Mouse (Mus musculus): ENCODE results near the gene Sorcs1. TPM values are rescaled to one million over a fixed set of nuclear protein-coding genes. Genes with fewer than 3 reads are reported as not detected.

Sorcs1 gene
- polyA plus RNA-seq, 1 experiment from 2014 or later: 2.7 TPM

DNA sequence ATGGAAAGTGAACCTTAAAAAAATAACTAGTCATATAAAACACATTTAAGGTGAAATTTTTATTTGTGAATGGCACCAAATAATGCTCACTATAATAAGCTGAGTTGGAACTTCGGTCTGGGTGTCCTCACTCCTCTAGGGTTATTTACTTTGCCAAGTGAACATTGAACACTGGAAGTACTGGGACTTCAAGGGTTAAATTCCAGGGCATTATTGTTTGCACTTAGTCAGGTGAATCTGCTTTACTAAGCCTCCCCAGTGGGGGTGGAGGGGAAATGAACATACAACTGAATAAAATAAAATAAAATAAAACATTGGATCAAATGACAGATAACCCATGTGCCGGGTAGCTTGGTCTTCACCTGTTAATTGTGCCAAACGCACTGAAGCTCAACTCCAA, 347.3 kb downstream of the Sorcs1 start:
- H3K4me2 ChIP-seq (replicated peaks; ENCODE audit: low read depth, low read length): no peak overlapping the region
- 55% methylated on average over 3 of the region's 3 CpGs for WGBS
- no peak overlapping the region for H3K27ac ChIP-seq (ENCODE audit: low read length)
- H3K36me3 ChIP-seq (ENCODE audit: insufficient read depth, low read length): no peaks in the 10 kb centered on the region
- no peaks in the 10 kb centered on the region for H3K4me1 ChIP-seq (ENCODE audit: insufficient read depth, low read length)
- no peak overlapping the region for H3K9ac ChIP-seq (replicated peaks; ENCODE audit: low read length)
- H3K4me3 ChIP-seq (ENCODE audit: low read length): no peak overlapping the region
- no peaks in the 10 kb centered on the region for H3K27me3 ChIP-seq (ENCODE audit: insufficient read depth, low read length)
- ATAC-seq (ENCODE audit: low FRiP score, low TSS enrichment): no peak
- H3K9me3 ChIP-seq (ENCODE audit: low read length): no peaks in the 10 kb centered on the region

DNA sequence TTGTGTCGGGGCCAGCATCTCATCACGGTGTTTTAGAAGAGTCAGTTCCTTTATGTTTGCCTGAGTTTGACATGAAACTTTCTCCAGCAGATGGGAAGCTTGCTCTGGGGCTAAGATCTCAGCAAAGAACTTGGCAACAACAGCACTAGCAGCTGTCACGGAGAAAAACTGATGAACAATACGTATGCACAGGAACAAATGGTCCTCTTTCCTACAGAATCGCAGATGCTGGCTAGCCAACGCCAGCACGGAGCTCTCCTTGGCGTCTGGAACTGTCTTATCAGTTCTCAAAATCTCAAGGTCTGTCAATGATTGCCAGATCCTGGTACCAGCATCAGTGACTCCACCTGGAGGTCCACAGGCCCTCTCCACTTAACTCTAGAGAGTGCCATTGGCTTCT, 350.6 kb downstream of the Sorcs1 start:
- H3K36me3 ChIP-seq (ENCODE audit: insufficient read depth, low read length): no peaks in the 10 kb centered on the region
- H3K27me3 ChIP-seq (ENCODE audit: insufficient read depth, low read length): no peaks in the 10 kb centered on the region
- H3K4me2 ChIP-seq (replicated peaks; ENCODE audit: low read depth, low read length): no peak overlapping the region
- no peak overlapping the region for H3K9ac ChIP-seq (replicated peaks; ENCODE audit: low read length)
- H3K9me3 ChIP-seq (ENCODE audit: low read length): no peaks in the 10 kb centered on the region
- 71% methylated on average over 8 of the region's 8 CpGs for WGBS
- no peak overlapping the region for H3K27ac ChIP-seq (ENCODE audit: low read length)
- no peak overlapping the region for H3K4me3 ChIP-seq (ENCODE audit: low read length)
- no peaks in the 10 kb centered on the region for H3K4me1 ChIP-seq (ENCODE audit: insufficient read depth, low read length)
- no peak for ATAC-seq (ENCODE audit: low FRiP score, low TSS enrichment)

DNA sequence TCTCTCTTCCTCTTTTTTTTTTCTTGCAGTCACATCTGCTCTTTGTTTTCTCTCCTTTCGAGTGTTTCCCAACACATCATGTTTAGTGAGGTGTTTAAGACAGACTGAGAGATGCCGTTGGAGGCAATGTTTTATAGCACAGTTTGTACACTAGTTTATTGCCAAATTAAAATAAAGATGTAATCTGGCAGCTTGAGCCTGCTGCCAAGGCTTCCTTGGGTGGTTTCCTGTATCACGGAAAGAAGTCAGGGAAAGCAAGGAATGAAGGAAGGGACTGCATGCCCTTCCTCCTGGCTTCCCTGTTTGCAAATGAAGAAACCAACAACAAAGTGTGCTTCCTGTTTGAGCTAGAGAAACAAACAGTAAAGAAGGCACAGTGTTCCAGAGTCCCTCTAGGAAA, 352.3 kb downstream of the Sorcs1 start:
- H3K4me3 ChIP-seq (ENCODE audit: low read length): no peak overlapping the region
- no peak for ATAC-seq (ENCODE audit: low FRiP score, low TSS enrichment)
- H3K4me2 ChIP-seq (replicated peaks; ENCODE audit: low read depth, low read length): no peak overlapping the region
- no peaks in the 10 kb centered on the region for H3K36me3 ChIP-seq (ENCODE audit: insufficient read depth, low read length)
- H3K9me3 ChIP-seq (ENCODE audit: low read length): no peaks in the 10 kb centered on the region
- no peaks in the 10 kb centered on the region for H3K4me1 ChIP-seq (ENCODE audit: insufficient read depth, low read length)
- WGBS: 28% methylated on average over 3 of the region's 3 CpGs
- H3K27ac ChIP-seq (ENCODE audit: low read length): no peak overlapping the region
- H3K27me3 ChIP-seq (ENCODE audit: insufficient read depth, low read length): no peaks in the 10 kb centered on the region
- H3K9ac ChIP-seq (replicated peaks; ENCODE audit: low read length): no peak overlapping the region

DNA sequence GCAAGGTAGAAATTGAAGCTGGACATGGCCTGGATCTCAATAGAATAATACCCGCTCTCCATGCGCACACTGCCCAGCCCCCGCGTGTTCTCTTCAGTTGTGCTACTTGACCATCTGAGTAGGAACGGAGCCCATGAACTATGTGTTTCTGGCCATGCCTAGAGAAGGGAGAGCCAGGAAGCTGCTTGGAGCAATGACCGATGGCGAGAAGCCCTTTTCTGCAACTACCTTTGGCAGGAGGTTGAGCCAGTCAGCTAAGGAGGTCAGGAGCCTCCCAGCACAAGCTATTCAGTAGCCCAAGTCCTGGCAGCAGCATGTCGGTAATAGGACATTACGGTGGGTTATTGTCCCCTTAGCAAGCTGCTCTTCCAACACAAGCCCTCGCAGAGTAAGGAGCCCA, 352.8 kb downstream of the Sorcs1 start:
- no peak for ATAC-seq (ENCODE audit: low FRiP score, low TSS enrichment)
- H3K4me3 ChIP-seq (ENCODE audit: low read length): no peak overlapping the region
- no peaks in the 10 kb centered on the region for H3K4me1 ChIP-seq (ENCODE audit: insufficient read depth, low read length)
- no peak overlapping the region for H3K4me2 ChIP-seq (replicated peaks; ENCODE audit: low read depth, low read length)
- H3K27me3 ChIP-seq (ENCODE audit: insufficient read depth, low read length): no peaks in the 10 kb centered on the region
- WGBS: 81% methylated on average over 10 of the region's 10 CpGs
- no peaks in the 10 kb centered on the region for H3K36me3 ChIP-seq (ENCODE audit: insufficient read depth, low read length)
- no peak overlapping the region for H3K27ac ChIP-seq (ENCODE audit: low read length)
- no peaks in the 10 kb centered on the region for H3K9me3 ChIP-seq (ENCODE audit: low read length)
- no peak overlapping the region for H3K9ac ChIP-seq (replicated peaks; ENCODE audit: low read length)

DNA sequence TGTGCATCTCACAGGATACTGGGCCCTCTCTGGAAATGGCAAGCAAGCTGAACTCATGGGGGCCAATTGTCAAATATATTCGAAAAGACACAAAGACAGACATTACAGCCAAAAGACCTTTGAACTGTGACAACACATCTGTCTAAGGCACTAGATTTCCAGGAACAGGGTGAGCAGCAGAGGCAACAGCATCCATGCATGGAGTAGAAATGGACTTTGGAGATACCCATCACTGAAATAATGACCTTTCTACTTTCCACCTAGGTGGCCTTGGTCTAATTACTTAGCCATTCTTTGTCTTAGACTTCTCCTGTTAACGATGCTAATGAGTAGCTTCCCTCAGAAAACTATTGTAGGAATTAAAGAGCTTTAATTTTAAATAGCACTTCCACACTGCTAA, 371.4 kb downstream of the Sorcs1 start:
- H3K9me3 ChIP-seq (ENCODE audit: low read length): no peaks in the 10 kb centered on the region
- H3K9ac ChIP-seq (replicated peaks; ENCODE audit: low read length): no peak overlapping the region
- H3K4me3 ChIP-seq (ENCODE audit: low read length): no peak overlapping the region
- H3K36me3 ChIP-seq (ENCODE audit: insufficient read depth, low read length): no peaks in the 10 kb centered on the region
- no peaks in the 10 kb centered on the region for H3K27me3 ChIP-seq (ENCODE audit: insufficient read depth, low read length)
- 70% methylated on average over 2 of the region's 2 CpGs for WGBS
- H3K4me2 ChIP-seq (replicated peaks; ENCODE audit: low read depth, low read length): no peak overlapping the region
- ATAC-seq (ENCODE audit: low FRiP score, low TSS enrichment): no peak
- H3K27ac ChIP-seq (ENCODE audit: low read length): no peak overlapping the region
- no peaks in the 10 kb centered on the region for H3K4me1 ChIP-seq (ENCODE audit: insufficient read depth, low read length)

DNA sequence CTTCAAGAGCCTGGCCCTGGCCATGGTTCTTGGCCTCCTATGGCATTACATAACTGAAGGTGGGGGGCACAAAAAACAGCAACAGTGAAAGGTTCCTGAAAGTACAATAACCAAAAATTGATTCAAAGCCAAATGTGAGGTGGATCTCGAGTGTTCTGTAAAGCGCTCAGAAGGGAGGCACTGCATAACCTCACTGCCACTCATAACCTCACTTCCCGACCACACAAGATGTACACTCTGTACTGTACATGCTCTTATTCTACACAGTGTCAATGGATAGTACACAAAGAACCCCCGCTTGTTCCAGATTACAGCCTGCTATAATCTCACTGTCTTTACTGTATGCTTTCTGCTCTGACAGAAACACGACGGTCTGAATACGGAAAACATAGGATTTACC, 384.2 kb downstream of the Sorcs1 start:
- WGBS: 86% methylated on average over 7 of the region's 7 CpGs
- Histone ChIP-seq H3K36me3 (ENCODE audit: insufficient read depth, low read length) (no peaks in the 10 kb centered on the region), H3K4me1 (ENCODE audit: insufficient read depth, low read length) (no peaks in the 10 kb centered on the region), H3K4me3 (ENCODE audit: low read length) (no peak overlapping the region), H3K27me3 (ENCODE audit: insufficient read depth, low read length) (no peaks in the 10 kb centered on the region), H3K4me2 (replicated peaks; ENCODE audit: low read depth, low read length) (no peak overlapping the region), H3K9ac (replicated peaks; ENCODE audit: low read length) (no peak overlapping the region), H3K9me3 (ENCODE audit: low read length) (no peaks in the 10 kb centered on the region), H3K27ac (ENCODE audit: low read length) (no peak overlapping the region)
- no peak for ATAC-seq (ENCODE audit: low FRiP score, low TSS enrichment)

DNA sequence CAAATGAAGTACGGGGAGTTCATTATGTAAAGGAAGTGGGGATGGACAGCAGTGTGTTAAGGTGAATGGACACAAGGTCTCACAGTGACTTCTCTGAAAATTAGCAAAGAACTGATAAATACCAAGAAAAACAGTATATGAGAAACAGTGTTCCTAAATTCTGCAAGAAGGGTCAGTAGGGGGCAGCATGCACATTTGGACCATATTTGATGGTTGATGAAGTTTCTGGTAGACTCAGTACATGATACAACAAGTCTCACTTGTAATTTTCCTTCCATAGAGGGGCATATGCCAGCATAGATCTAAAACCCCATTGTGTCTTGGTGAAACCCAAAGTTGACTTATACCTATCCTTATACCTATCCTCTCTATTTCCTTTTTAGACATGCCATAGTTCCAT, 414.0 kb downstream of the Sorcs1 start:
- WGBS: 68% methylated on average over 1 of the region's 1 CpGs
- Histone ChIP-seq H3K4me2 (replicated peaks; ENCODE audit: low read depth, low read length) (no peak overlapping the region), H3K27ac (ENCODE audit: low read length) (no peak overlapping the region), H3K9me3 (ENCODE audit: low read length) (no peaks in the 10 kb centered on the region), H3K4me1 (ENCODE audit: insufficient read depth, low read length) (no peaks in the 10 kb centered on the region), H3K4me3 (ENCODE audit: low read length) (no peak overlapping the region), H3K36me3 (ENCODE audit: insufficient read depth, low read length) (no peaks in the 10 kb centered on the region), H3K9ac (replicated peaks; ENCODE audit: low read length) (no peak overlapping the region), H3K27me3 (ENCODE audit: insufficient read depth, low read length) (no peaks in the 10 kb centered on the region)
- no peak for ATAC-seq (ENCODE audit: low FRiP score, low TSS enrichment)

DNA sequence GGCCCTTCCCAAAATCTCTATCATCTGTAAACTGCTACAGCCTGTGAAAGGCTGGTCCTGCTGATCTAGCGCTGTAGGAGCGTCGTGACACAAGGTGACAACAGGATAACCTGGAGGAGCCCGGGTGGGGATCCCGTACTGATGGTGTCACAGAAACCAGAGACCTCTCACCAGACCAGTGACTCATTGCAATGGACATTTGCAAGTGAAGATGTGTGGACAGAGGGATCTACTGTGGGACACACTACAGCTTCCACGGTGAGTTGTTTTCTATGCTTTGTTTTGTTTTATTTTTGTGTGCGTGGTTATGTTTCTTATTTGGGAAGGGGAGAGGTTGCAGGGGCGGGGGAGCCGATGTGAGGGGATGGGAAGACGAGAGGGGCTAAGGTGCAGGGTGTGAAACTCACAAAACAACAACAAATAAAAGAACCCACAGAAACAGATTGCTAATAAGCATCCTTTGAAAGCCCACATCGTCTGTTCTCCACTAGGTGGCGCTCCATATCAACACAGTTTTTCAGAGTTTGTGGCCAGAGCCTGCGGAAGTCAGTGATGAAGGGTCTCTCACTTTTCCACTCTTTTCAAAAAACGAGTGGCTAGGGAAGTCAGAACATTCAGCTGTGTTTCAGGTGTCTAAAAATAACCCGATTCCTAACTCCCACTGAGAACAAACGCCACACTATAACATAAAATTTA, 419.6 kb downstream of the Sorcs1 start:
- Histone ChIP-seq H3K36me3 (ENCODE audit: insufficient read depth, low read length) (no peaks in the 10 kb centered on the region), H3K27me3 (ENCODE audit: insufficient read depth, low read length) (no peaks in the 10 kb centered on the region), H3K4me1 (ENCODE audit: insufficient read depth, low read length) (no peaks in the 10 kb centered on the region), H3K9me3 (ENCODE audit: low read length) (no peaks in the 10 kb centered on the region), H3K27ac (ENCODE audit: low read length) (no peak overlapping the region), H3K9ac (replicated peaks; ENCODE audit: low read length) (no peak overlapping the region), H3K4me3 (ENCODE audit: low read length) (no peak overlapping the region), H3K4me2 (replicated peaks; ENCODE audit: low read depth, low read length) (no peak overlapping the region)
- no peak; the same call in 1 of the 2 replicates for ATAC-seq (ENCODE audit: low FRiP score, low TSS enrichment)
- 38% methylated on average over 16 of the region's 16 CpGs for WGBS

DNA sequence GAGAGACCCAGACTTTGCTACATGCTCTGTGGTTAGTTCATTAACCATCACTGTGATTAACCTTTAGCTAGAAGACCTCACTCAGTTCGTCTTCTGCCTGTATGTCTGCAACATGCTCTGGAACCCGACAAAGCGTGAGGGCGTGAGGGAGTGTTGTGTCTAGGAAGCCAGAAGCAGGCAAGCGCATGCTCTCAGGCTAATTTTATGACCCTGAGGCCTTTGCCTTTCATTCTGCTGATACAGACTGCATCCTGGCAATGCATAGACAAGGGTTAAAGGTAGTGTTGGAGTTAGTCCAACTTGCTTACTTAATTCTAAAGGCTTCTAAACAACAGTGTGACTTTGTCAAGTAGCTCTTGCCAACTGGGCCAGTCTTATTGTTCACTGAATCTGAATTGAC, 458.0 kb downstream of the Sorcs1 start:
- Histone ChIP-seq H3K4me3 (ENCODE audit: low read length) (no peak overlapping the region), H3K4me2 (replicated peaks; ENCODE audit: low read depth, low read length) (no peak overlapping the region), H3K9ac (replicated peaks; ENCODE audit: low read length) (no peak overlapping the region), H3K4me1 (ENCODE audit: insufficient read depth, low read length) (no peaks in the 10 kb centered on the region), H3K27ac (ENCODE audit: low read length) (no peak overlapping the region), H3K9me3 (ENCODE audit: low read length) (no peaks in the 10 kb centered on the region), H3K36me3 (ENCODE audit: insufficient read depth, low read length) (no peaks in the 10 kb centered on the region), H3K27me3 (ENCODE audit: insufficient read depth, low read length) (no peaks in the 10 kb centered on the region)
- 37% methylated on average over 5 of the region's 5 CpGs for WGBS
- peak; percentile 78 for ATAC-seq (ENCODE audit: low FRiP score, low TSS enrichment)

DNA sequence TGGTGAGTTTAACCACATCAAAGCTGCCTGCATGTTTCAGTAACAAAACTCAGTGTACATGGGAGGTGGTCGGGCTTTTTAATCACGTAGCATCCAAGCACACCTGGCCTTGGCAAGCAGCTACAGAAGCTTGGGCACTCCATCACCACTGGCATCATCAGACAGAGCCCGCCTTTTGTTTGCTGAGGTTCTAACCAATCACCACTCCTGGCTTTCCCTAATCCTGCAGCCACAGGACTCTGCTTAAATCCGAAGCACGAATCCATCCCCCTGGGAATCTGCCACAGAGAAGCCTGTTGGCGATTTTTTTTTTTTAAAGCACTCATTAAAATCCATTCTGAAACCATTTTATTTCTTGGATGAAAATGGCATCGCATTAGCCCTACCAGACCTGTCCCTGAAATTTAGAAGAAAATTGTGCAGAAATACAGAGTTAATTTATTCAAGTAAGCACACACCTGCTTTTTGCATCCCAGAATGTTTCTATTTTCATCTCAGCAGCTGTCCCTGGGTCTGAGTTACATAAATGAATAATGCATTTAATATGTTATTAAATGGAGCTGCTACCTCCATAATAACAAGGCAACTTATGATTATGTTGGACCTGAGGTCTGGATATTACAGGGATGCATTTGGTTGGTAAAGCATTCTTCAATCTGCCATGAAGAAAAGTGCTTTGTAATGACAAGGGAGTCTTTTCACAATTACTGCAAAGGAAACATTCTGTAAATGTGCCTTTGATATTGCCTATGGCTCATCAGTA, 463.8 kb downstream of the Sorcs1 start:
- H3K4me2 ChIP-seq (replicated peaks; ENCODE audit: low read depth, low read length): no peak overlapping the region
- ATAC-seq (ENCODE audit: low FRiP score, low TSS enrichment): no peak
- no peaks in the 10 kb centered on the region for H3K9me3 ChIP-seq (ENCODE audit: low read length)

More for the DNA sequence above, 463.8 kb downstream of the Sorcs1 start:
- H3K4me1 ChIP-seq (ENCODE audit: insufficient read depth, low read length): no peaks in the 10 kb centered on the region
- 48% methylated on average over 7 of the region's 7 CpGs for WGBS
- H3K4me3 ChIP-seq (ENCODE audit: low read length): no peak overlapping the region
- no peak overlapping the region for H3K27ac ChIP-seq (ENCODE audit: low read length)
- no peaks in the 10 kb centered on the region for H3K36me3 ChIP-seq (ENCODE audit: insufficient read depth, low read length)
- H3K9ac ChIP-seq (replicated peaks; ENCODE audit: low read length): no peak overlapping the region
- no peaks in the 10 kb centered on the region for H3K27me3 ChIP-seq (ENCODE audit: insufficient read depth, low read length)

All from kidney, embryonic 16.5 days (tissue).